Mouse (Mus musculus): Measurements from ENCODE around the gene Ccdc115.

- TF ChIP-seq EP300 (IDR thresholded peaks at IDR 0.05; ENCODE audit: insufficient read depth, low read depth, low read length), result no peak
- peak; percentile 83 for TF ChIP-seq CTCF (IDR thresholded peaks at IDR 0.05; ENCODE audit: low read depth, low read length)
- no peak for TF ChIP-seq POLR2A (IDR thresholded peaks at IDR 0.05; ENCODE audit: insufficient read depth, low read length)
These were observed 23.3 kb upstream of the Ccdc115 start for GRCm38 (mm10) chr1:34462766-34463165.

Data from ES-Bruce4 (cell line).